Mouse (Mus musculus): ENCODE data around the gene Wdr76.

- TF ChIP-seq POLR2A (IDR thresholded peaks at IDR 0.05; ENCODE audit: control insufficient read depth, extremely low read depth, insufficient read depth, low read length, poor library complexity) (no peak), CTCF (IDR thresholded peaks at IDR 0.05; ENCODE audit: borderline replicate concordance, control insufficient read depth, extremely low read depth, insufficient read depth, low read length, poor library complexity) (no peak)
Observed at GRCm38 (mm10) chr2:121518106-121518505, 11.6 kb downstream of the Wdr76 start.

Data from thymus, adult 2 months (tissue).